Mouse (Mus musculus) G1E (cell line): ENCODE measurements around the gene Plscr1. TPM values are rescaled to one million over a fixed set of nuclear protein-coding genes. Genes with fewer than 3 reads are reported as not detected.
A peak's percentile ranks its signal among the peaks of the same experiment; 100 is the strongest.

ENCODE experiments used
- ATAC-seq: 2 replicates; pipeline ENCODE4 v1.8.0; 2016; ENCODE audit warnings: mild to moderate bottlenecking; ENCODE audit not compliant: insufficient number of reproducible peaks, poor library complexity, low FRiP score, severe bottlenecking; ENCODE audit errors: extremely low read depth
- DNase-seq: peaks from one replicate; pipeline ENCODE4 v3.0.0; 2012; ENCODE audit warnings: low spot score
- H3K27me3 ChIP-seq: 2 replicates; pipeline ENCODE4 v1.6.1; 2012; ENCODE audit warnings: mild to moderate bottlenecking, low read length, inconsistent platforms; ENCODE audit not compliant: insufficient read depth
- H3K36me3 ChIP-seq: replicated peaks from 2 replicates; pipeline ENCODE3; 2012; ENCODE audit warnings: mild to moderate bottlenecking, inconsistent platforms
- H3K4me1 ChIP-seq: 2 replicates; pipeline ENCODE4 v1.6.1; 2012; ENCODE audit warnings: low read depth, low read length, inconsistent platforms, mixed read lengths; ENCODE audit not compliant: insufficient read depth
- H3K4me3 ChIP-seq: 2 replicates; pipeline ENCODE4 v1.5.1; 2012; ENCODE audit warnings: low read depth, mild to moderate bottlenecking, inconsistent platforms, low read length, moderate library complexity, mixed read lengths
- H3K9me3 ChIP-seq: replicated peaks from 2 replicates; pipeline ENCODE4 v1.6.1; 2012; ENCODE audit warnings: inconsistent platforms
- CTCF ChIP-seq: IDR thresholded peaks from 2 replicates; pipeline ENCODE4 v1.5.1; 2012; ENCODE audit warnings: low read depth, low read length, inconsistent platforms, mixed read lengths
- GATA1 ChIP-seq: IDR thresholded peaks from 2 replicates; pipeline ENCODE4 v1.6.1; 2012; ENCODE audit warnings: borderline replicate concordance, low read length, inconsistent platforms, mixed read lengths
- GATA2 ChIP-seq: IDR thresholded peaks from 2 replicates; pipeline ENCODE4 v1.6.1; 2012; ENCODE audit warnings: low read depth, low read length, inconsistent platforms, borderline replicate concordance
- POLR2AphosphoS5 ChIP-seq: IDR thresholded peaks from 2 replicates; pipeline ENCODE4 v1.6.1; 2012; ENCODE audit warnings: low read depth, low read length, inconsistent platforms; ENCODE audit not compliant: insufficient replicate concordance
- TAL1 ChIP-seq: conservative IDR thresholded peaks from 2 replicates; pipeline ENCODE4 v1.6.1; 2012; ENCODE audit warnings: low read depth, low read length, inconsistent platforms, mixed read lengths
- polyA plus RNA-seq: library from polyadenylated mRNA; stranded (reverse); fragments of >175 nt; gene quantifications from 2 replicates; pipeline ENCODE4 v1.2.3, GENCODE M21; 2012
- total RNA-seq, 2 experiments: library from RNA; stranded (forward) in 1 of 2; stranded (reverse) in 1 of 2; fragments of 200-1000 nt in 1 of 2; fragments of >200 nt in 1 of 2; fragmentation: Nextera tagmentation in 1 of 2; gene quantifications; 2 replicates each; pipeline ENCODE4 v1.2.3; 2014 to 2017

Plscr1 gene
- total and polyA plus RNA-seq, 3 experiments, result 80.3 to 180 (median 124) TPM

GRCm38 (mm10) chr9:92293560-92294548 is 44.3 kb downstream of the Plscr1 start:
- Histone ChIP-seq H3K9me3 (no peaks in the 10 kb centered on the region), H3K4me1 (peaks cover 25% of the 10 kb centered on the region), H3K36me3 (no peaks in the 10 kb centered on the region), H3K27me3 (no peaks in the 10 kb centered on the region), H3K4me3 (no peak overlapping the region)
- no peak for TF ChIP-seq CTCF
- TF ChIP-seq POLR2AphosphoS5, result no peak
- TF ChIP-seq TAL1, result no peak
- no peak for TF ChIP-seq GATA1
- TF ChIP-seq GATA2, result no peak
- no peak for DNase-seq
- ATAC-seq, result no peak

DNA sequence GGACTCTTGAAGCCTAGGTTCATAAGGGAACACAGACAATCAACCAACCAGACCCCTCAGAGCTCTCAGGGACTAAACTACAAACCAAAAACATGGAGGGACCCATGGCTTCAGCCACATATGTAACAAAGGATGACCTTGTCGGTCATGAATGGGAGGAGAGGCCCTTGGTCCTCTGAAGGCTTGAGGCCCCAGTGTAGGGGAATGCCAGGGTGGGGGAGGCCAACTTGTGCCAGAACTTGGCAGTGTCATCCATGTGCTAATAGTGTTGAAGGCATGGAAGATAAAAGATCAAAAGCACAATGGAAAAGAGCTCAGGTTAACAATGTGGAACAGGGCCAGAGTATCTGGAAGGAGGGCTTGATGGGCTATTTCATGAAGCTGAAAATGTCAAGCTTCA is 48.7 kb downstream of the Plscr1 start:
- H3K9me3 ChIP-seq, result no peaks in the 10 kb centered on the region
- H3K4me3 ChIP-seq, result no peak overlapping the region
- peaks cover 19% of the 10 kb centered on the region for H3K4me1 ChIP-seq
- no peak for ATAC-seq
- TF ChIP-seq TAL1 (no peak), GATA2 (no peak), POLR2AphosphoS5 (no peak), GATA1 (no peak), CTCF (no peak)
- H3K36me3 ChIP-seq, result no peaks in the 10 kb centered on the region
- DNase-seq, result no peak
- no peaks in the 10 kb centered on the region for H3K27me3 ChIP-seq

DNA sequence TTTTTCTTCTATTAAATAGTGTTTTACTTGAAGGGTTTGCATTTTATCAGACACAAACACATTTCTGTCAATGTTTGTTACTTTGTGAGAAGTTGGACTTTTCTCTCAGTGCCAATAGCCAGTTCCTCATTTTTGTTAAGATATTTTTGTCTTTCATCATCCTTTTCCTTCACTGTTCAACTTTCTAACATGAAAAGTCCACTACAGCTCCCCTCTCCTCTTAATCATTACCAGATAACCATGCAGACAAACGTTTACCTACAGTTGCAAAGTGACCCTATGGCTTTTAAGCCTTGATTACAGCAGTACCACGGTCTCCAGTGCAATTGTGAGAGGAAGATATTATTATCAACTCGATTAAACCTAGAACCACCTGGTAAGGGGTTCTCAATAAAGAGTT is 51.7 kb downstream of the Plscr1 start:
- no peaks in the 10 kb centered on the region for H3K36me3 ChIP-seq
- no peaks in the 10 kb centered on the region for H3K27me3 ChIP-seq
- ATAC-seq (peak; percentile 56), DNase-seq (no peak)
- peaks cover 27% of the 10 kb centered on the region for H3K4me1 ChIP-seq
- TF ChIP-seq CTCF, result no peak
- no peak for TF ChIP-seq TAL1
- no peak for TF ChIP-seq GATA1
- TF ChIP-seq POLR2AphosphoS5, result no peak
- TF ChIP-seq GATA2, result no peak
- no peak overlapping the region for H3K4me3 ChIP-seq
- H3K9me3 ChIP-seq, result no peaks in the 10 kb centered on the region

GRCm38 (mm10) chr9:92305075-92305474 is 55.5 kb downstream of the Plscr1 start:
- H3K9me3 ChIP-seq, result no peaks in the 10 kb centered on the region
- peaks cover 29% of the 10 kb centered on the region for H3K4me1 ChIP-seq
- no peaks in the 10 kb centered on the region for H3K27me3 ChIP-seq
- DNase-seq (no peak), ATAC-seq (no peak)
- H3K4me3 ChIP-seq, result no peak overlapping the region
- H3K36me3 ChIP-seq, result no peaks in the 10 kb centered on the region
- TF ChIP-seq GATA2 (no peak), TAL1 (no peak), CTCF (no peak), GATA1 (no peak), POLR2AphosphoS5 (no peak)

GRCm38 (mm10) chr9:92305620-92306220 is 56.2 kb downstream of the Plscr1 start:
- Histone ChIP-seq H3K9me3 (no peaks in the 10 kb centered on the region), H3K36me3 (no peaks in the 10 kb centered on the region), H3K4me1 (peaks cover 27% of the 10 kb centered on the region), H3K4me3 (no peak overlapping the region), H3K27me3 (no peaks in the 10 kb centered on the region)
- DNase-seq, result no peak
- no peak for ATAC-seq
- no peak for TF ChIP-seq TAL1
- no peak for TF ChIP-seq POLR2AphosphoS5
- TF ChIP-seq GATA1, result no peak
- TF ChIP-seq CTCF, result no peak
- no peak for TF ChIP-seq GATA2

DNA sequence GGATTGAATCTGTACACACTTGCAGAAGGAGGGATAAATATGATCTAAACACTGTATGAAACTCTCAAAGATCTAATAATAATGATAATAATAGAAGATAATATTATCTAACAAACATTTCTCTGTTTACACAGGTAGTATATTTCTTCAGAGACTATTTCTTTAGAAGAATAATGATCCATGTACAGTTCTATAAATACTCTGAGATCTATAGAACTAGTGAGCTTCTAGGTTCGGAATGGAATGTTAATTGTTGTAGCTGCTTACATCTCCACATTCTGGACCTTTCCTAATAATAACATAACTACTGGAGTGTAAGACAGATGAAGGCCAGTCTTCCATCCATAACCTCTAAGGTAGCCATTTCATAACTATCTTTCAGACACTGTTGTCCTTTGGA is 59.5 kb downstream of the Plscr1 start, which contains the start of gene 1700057G04Rik:
Gene 1700057G04Rik, plus strand, starts transcription at position 301 of the 400 bp plus-strand sequence.
- Histone ChIP-seq H3K9me3 (no peaks in the 10 kb centered on the region), H3K4me3 (no peak within 1 kb of the TSS), H3K36me3 (no peaks in the 10 kb centered on the region), H3K4me1 (peaks cover 21% of the 10 kb centered on the region), H3K27me3 (no peaks in the 10 kb centered on the region)
- ATAC-seq, result no peak
- no peak for TF ChIP-seq TAL1
- TF ChIP-seq POLR2AphosphoS5, result no peak
- TF ChIP-seq CTCF, result no peak
- TF ChIP-seq GATA2, result no peak
- no peak for TF ChIP-seq GATA1
- no peak for DNase-seq
